Mouse (Mus musculus): ENCODE results near the gene Tmod2.
"Not testable (repeated sequence)": the region's sequence is repeated elsewhere in the genome, so short reads cannot be mapped to it uniquely, and the experiment has no call there.

The Tmod2 gene

DNA sequence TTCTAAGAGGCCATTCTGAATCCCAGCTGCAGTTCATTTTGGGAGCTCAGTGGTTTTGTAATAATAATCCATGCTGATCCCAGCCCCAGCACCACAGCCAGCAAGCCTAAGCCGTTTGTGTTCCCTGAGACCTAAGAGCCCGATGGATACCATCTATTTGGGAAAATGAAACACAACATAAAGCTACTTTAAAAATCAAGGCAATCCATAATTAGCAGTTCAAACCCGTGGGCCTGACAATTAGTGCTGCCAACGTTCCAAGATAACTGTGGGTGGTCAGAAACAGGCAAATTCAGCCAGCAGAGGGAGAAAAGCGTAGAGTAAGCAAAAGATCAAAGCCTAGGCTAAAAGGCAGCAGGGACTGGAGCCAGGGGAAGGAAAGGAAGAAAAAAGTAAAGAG, 59.8 kb downstream of the Tmod2 start:
- no peak for DNase-seq (ENCODE audit: low spot score)

DNA sequence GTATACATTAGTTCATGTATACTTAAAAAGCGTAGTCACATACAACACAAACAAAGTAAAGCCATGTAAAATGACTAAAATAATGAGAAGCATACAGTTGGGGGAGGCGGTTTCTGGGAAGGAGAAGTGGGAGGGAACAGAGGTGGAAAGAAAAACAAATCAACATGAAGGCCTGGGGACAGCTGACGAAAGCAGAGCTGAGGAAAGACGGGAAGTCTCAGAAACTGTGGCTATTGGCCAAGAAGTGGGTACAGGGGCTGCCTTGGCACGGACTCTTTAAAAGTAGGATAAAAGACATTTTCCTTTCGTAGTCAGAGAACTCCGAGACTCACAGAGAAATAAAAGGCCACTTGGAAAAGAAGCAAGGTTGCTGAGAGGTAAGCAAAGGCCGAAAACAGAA, 62.1 kb downstream of the Tmod2 start:
- DNase-seq (ENCODE audit: low spot score): no peak

DNA sequence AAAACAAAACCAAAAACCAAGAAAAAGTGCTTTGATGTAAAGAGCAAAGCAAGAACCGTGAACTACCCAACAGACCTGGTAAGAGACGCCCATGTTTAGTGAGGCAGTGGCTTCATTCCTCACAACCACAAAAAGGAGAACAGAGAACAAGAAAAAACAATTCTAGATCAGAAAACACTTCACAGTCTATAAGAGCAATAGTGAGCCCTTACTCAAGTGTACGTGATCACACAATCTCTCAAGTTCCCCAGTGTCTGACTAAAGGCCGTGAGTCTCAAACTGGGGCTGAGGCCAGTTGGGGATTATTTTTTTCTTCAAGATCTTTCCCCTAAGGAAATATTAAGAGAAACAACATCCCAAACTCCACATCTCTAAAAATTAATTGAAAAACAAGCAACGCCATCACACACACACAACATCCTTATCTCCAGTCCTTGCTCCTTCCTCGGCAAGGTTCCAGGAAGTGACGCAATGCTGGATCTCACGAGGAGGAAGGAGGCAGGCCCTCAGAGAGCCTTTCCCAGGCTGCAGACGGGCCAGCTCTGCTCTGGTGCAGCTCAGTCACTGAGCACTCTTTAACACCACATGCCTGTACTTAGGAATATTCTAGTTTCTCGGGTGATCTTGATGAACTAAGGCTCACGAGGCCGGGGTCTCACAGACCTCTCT, 64.1 kb downstream of the Tmod2 start:
- no peak for DNase-seq (ENCODE audit: low spot score)

DNA sequence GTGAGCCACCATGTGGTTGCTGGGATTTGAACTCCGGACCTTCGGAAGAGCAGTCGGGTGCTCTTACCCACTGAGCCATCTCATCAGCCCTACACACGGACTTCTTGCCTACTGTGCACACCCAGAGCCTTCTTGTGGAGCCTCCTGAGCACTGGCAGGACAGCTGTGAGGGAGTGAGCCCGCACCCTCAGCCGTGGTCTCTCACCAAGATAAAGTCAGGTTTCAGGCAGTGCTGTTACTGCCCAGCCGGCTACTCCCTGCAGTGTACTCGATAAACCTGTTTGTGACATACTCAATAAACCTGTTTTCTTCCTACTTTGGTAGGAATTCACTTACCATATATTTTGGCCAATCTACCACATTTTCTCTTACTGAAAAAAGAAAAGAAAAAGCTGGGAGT, 65.6 kb downstream of the Tmod2 start:
- no peak for DNase-seq (ENCODE audit: low spot score)

DNA sequence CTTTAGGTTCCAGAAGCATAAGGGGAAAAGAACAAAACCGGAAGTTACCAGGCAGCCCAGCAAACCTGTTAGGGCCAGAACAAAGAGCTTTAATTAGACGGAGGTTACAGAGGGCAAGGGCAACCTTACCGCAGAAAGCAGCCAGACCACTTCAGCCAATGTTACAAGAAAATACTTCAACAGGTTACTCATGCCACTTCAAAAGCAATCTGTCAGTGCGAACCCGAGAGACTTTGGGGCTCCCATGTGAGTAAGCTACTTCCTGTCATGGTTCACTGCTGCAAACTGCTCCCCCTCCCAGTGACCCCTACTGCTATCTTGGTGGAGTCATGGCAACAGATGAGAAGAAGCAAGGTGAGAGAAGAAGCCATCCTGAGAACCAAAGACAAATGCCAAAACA, 69.6 kb downstream of the Tmod2 start:
- peak; percentile 23 for DNase-seq (ENCODE audit: low spot score)

DNA sequence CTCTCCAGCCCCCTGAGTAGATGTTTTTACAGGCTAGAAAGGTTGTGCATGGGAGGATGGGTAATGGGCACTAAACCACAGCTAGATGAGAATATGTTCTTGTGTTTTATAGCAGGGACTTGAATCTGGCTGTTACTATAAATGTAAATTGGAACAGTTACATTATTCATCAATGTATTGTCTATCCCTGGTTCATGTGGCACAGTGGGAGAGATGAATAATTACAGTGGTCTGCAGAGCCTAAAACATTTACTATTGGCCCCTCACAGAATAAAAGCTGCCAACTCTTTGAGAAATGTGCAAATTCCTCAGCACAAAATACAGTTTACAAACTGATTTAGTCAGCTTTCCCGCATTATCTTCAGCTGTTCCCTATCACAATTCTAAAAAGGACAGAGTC, 74.7 kb downstream of the Tmod2 start:
- no peak for DNase-seq (ENCODE audit: low spot score)

DNA sequence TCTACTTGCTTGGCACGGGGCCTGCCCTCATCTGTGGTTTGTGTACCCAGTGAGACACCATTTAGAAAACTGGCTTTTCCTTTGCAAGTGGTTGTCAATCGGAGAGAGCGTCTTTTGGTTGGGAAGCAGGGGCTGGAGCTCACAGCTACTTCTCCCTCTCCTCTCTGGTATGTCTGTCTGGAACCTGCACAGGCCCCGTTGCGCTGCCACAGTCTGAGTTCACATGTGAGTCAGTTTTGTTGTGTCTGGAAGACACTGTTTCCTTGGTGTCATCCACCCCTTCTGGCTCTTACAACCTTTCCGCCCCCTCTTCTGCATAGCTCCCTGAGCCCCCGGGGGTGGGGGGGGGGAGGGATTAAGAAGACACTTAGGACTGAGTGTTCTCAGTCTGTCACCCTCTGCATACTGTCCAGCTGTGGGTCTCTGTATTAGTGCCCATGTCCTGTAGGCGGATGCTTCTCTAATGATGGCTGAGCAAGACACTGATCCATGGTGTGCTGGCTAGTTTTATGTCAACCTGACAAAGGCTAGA, 76.6 kb downstream of the Tmod2 start:
- DNase-seq (ENCODE audit: low spot score): no peak

DNA sequence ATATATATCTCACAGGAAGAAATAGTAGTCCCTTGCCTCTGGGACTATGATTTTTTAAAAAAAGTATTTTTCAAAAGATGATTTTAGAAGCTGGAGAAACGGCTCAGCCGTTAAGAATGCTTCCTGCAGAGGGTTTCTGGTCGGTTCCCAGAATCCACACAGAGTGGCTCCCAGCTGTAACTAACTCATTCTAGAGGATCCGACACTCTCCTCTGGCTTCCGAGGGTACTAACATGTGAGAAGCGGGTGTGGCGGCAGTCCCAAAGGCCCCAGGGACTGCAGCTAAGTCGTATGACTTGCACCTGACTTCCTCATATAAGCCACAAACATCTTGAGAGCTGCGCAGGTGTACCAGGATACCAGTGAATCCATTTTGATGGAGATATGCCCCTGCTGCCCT, 78.1 kb downstream of the Tmod2 start:
- DNase-seq (ENCODE audit: low spot score): not testable (repeated sequence)

DNA sequence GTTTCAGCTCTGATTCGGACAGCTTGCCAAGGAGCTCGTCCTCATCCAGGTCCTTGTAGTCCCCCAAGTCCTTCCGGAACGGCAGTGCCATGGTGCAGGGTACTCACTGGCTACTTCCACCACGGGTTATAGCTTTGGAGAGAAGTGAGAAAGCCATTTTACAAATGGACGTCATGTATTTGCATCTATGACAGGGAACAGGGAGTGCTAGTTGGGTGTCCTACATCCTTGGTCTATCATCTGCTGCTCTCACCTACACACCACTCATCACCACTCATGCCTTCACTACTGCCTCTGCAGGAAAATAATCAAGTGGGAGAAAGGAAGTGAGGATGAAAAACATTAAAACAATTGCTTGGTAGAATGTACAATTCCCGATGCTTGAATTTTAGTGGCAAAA, 78.7 kb downstream of the Tmod2 start:
- no peak for DNase-seq (ENCODE audit: low spot score)

DNA sequence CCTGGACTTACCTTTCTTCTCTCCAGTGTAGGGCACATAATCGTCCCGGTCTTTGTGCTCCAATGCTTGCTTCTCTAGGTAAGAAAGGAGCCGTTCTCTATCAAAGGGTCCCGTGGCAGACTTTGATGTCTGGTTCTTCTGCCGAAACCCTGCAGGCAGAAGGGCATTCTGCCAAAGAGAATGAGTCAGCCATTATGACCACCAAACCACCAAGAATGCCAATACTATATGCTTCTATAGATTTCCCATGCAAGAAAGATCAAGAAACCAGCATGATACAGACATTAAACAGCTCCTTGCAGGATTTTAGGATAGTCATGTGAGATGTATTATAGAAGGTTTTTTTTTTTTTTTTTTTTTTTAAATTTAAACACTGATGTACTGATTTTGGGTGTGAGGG, 81.8 kb downstream of the Tmod2 start:
- no peak for DNase-seq (ENCODE audit: low spot score)

DNA sequence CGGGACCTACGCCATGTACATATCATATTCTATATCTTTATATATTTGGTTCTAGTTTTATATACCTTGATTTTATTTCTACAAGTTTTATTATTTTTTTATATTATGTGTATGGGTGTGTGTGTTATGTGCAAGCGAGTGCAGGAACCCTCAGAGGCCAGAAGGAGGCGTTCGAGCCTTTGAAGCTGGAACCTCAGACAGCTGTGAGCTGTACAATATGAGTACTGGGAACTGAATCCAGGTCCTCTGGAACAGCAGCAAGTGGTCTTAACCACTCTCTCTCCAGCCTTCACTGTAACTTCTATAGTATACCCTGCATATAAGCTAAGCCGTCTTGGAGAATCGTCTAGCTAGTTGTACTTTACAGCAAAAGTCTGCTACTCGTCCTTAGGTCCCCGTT, 83.0 kb downstream of the Tmod2 start:
- no peak for DNase-seq (ENCODE audit: low spot score)

DNA sequence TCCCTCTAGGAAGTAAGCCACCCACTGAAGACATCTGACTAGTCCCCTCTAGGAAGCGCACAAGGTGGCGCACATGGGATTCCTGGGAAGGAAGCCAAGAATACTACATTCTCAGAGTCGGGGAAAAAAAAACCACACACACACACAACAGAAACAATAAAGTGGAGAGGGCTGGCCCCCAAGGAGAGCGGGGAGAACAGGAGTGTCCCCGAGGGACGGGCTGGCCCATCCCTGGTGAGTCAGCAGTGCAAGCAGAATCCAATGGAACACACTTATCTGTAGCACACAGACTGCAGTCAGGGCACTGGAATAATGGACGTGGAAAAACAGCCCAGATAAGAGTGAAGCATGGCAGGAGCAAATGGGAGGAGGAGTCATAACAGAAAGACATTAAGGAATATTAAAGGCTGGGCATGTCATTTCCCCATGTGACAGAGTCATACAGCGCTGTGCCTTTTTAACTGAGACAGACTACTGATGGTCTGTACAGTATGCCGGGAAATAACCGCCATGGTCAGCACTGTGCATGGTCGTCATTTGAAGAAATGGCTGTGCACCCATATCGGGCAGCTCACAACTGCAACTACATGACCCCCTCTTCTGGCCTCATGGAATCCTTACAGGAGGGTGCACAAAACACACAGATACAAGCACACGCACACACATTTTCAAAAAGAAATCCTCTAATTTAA, 83.6 kb downstream of the Tmod2 start:
- DNase-seq (ENCODE audit: low spot score): no peak

DNA sequence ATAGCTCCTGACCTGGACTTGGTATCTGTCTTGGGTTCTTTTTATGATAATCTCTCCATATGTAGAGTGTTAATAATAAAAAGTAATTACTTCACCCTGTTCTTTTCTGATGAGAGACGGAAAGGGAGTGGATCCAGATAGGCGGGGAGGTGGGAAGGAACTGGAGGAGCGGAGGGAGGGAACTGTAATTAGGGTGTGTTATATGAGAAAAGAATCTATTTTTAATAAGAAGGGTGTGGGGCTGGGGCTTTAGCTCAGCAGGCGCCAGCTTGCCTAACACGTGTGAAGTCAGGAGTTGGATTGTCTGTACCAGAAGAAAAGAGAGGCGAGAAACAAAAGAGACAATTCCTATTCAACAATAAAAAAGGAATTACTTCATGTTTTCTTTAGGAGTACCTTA, 87.5 kb downstream of the Tmod2 start:
- DNase-seq (ENCODE audit: low spot score): no peak

DNA sequence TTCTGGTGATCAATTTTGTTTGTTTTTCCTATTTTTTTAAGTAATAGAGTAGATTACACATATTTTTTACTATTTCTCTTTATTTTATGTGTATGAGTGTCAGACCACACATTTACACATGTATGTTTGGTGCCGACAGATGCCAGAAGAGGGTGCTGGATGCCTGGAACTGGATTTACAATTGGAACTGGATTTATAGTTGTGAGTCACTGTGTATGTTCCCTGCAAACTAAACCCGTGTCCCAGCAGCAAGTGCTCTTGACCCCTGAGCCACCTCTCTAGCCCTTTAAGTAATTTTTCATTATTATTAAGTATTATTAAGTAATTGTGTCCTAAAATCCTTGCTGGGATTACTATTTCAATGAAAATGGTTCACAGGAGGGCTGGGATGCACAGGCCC, 88.9 kb downstream of the Tmod2 start:
- DNase-seq (ENCODE audit: low spot score): no peak

DNA sequence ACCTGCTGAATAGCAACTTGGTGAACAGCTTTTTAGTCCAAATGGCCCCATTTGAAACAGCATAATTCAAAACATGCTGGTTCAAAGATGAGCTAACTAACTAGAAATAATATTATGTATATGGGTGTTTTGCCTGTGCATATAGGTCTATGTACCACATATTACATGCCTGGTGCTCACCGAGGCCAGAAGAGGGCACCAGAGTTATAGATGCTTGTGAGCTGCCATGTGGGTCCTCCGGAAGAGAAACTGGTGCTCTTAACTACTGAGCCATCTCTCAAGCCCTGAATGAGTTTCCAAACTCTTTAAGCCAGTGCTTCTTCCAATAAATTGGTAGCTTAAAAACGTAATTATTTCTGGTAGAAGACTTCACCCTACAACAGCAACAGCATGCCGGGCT, 89.3 kb downstream of the Tmod2 start:
- peak; percentile 41 for DNase-seq (ENCODE audit: low spot score)

DNA sequence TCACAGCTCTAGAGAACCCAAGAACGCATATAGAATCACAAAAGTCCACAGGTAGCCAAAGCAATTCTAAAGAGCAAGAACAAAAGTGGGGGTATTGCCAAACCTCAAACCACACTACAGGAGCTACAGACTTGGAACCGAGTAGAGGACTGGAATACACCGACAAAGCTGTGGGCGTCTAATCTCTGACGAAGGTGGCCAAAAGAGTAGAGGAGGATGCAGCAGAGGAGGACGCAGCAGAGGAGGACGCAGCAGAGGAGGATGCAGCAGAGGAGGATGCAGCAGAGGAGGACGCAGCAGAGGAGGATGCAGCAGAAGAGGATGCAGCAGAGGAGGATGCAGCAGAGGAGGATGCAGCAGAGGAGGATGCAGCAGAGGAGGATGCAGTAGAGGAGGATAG, 90.2 kb downstream of the Tmod2 start:
- no peak for DNase-seq (ENCODE audit: low spot score)

DNA sequence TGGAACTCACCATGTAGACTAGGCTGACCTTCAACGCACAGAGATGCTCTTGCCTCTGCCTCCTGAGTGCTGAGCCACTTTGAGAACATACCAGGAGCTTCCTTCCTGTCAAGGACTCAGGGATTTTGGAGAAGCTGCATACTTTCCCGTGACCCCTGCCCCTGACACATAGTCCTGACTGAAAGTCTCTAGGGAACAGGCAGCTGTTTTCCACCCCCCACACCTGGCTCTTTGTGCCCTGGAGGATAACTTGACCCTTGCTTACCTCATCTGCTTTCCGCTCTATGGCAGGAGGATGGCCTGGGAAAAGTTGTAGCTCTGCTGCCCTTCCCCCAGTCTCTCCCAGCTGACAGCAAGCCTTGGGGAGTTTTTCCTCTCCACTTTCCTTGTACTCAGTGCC, 93.4 kb downstream of the Tmod2 start:
- DNase-seq (ENCODE audit: low spot score): no peak

Data from retina, embryonic 14.5 days (tissue).